Mouse (Mus musculus) inflammation-experienced regulatory T-cells, adult 6 months (primary cell): ENCODE results near the gene Crebbp. TPM values are rescaled to one million over a fixed set of nuclear protein-coding genes. Genes with fewer than 3 reads are reported as not detected.
"Not testable (repeated sequence)": the region's sequence is repeated elsewhere in the genome, so short reads cannot be mapped to it uniquely, and the experiment has no call there.

Experiments used
- ATAC-seq: one replicate; pipeline ENCODE4 v1.8.0; 2017
- polyA plus RNA-seq, 3 experiments: library from polyadenylated mRNA; unstranded; fragments of 100-300 nt; shearing (Covaris generic); gene quantifications; one replicate each; pipeline ENCODE4 v1.2.1; 2017

The Crebbp gene
- polyA plus RNA-seq, 3 experiments from 2014 or later: 54.1 to 77.8 (median 69.3) TPM

- ATAC-seq: no peak
Observed at GRCm38 (mm10) chr16:4153121-4153520, 60.7 kb downstream of the Crebbp start.

- ATAC-seq: no peak
Observed at GRCm38 (mm10) chr16:4138541-4138940, 75.3 kb downstream of the Crebbp start.

- ATAC-seq: no peak
Observed at GRCm38 (mm10) chr16:4133754-4134153, 80.0 kb downstream of the Crebbp start.

- no peak for ATAC-seq
Observed at GRCm38 (mm10) chr16:4128894-4129293, 84.9 kb downstream of the Crebbp start.

GRCm38 (mm10) chr16:4117072-4117471, 96.7 kb downstream of the Crebbp start:
- no peak for ATAC-seq

- no peak for ATAC-seq
Observed at GRCm38 (mm10) chr16:4100374-4100773, 113.4 kb downstream of the Crebbp start.

GRCm38 (mm10) chr16:4097521-4097920, 116.3 kb downstream of the Crebbp start:
- ATAC-seq: no peak

GRCm38 (mm10) chr16:4096898-4097297, 116.9 kb downstream of the Crebbp start:
- ATAC-seq: no peak

- ATAC-seq: no peak
Observed at GRCm38 (mm10) chr16:4096141-4096540, 117.7 kb downstream of the Crebbp start.

- ATAC-seq: no peak
Observed at GRCm38 (mm10) chr16:4087214-4087913, 126.4 kb downstream of the Crebbp start.

GRCm38 (mm10) chr16:4085851-4086387, 127.9 kb downstream of the Crebbp start:
- no peak for ATAC-seq

- ATAC-seq: no peak
Observed at GRCm38 (mm10) chr16:4085051-4085450, 128.7 kb downstream of the Crebbp start.

- not testable (repeated sequence) for ATAC-seq
Observed at GRCm38 (mm10) chr16:4080419-4080818, 133.4 kb downstream of the Crebbp start.

- ATAC-seq: no peak
Observed at GRCm38 (mm10) chr16:4079656-4080055, 134.1 kb downstream of the Crebbp start.

GRCm38 (mm10) chr16:4078302-4078701, 135.5 kb downstream of the Crebbp start:
- not testable (repeated sequence) for ATAC-seq

- peak; percentile 94 for ATAC-seq
Observed at GRCm38 (mm10) chr16:4077384-4078061, 136.3 kb downstream of the Crebbp start, which contains the start of gene Trap1. Trap1 (minus strand) TSS chr16:4077827.

GRCm38 (mm10) chr16:4074836-4075235, 139.0 kb downstream of the Crebbp start:
- no peak for ATAC-seq

GRCm38 (mm10) chr16:4074297-4074696, 139.5 kb downstream of the Crebbp start:
- ATAC-seq: no peak

GRCm38 (mm10) chr16:4068588-4068987, 145.2 kb downstream of the Crebbp start:
- ATAC-seq: peak; percentile 54

- no peak for ATAC-seq
Observed at GRCm38 (mm10) chr16:4064945-4065344, 148.9 kb downstream of the Crebbp start.

GRCm38 (mm10) chr16:4053811-4054210, 160.0 kb downstream of the Crebbp start:
- no peak for ATAC-seq

- ATAC-seq: no peak
Observed at GRCm38 (mm10) chr16:4052601-4053000, 161.2 kb downstream of the Crebbp start.

- no peak for ATAC-seq
Observed at GRCm38 (mm10) chr16:4045524-4045923, 168.3 kb downstream of the Crebbp start.

GRCm38 (mm10) chr16:4044093-4044492, 169.7 kb downstream of the Crebbp start:
- ATAC-seq: no peak
